Mouse (Mus musculus): ENCODE measurements around the gene Sirt6. TPM values are rescaled to one million over a fixed set of nuclear protein-coding genes. Genes with fewer than 3 reads are reported as not detected.

Sirt6 gene
- total and polyA plus RNA-seq, 2 experiments from 2014 or later = 16.2 to 24.7 TPM

- Histone ChIP-seq H3K4me3 (ENCODE audit: low read depth, low read length) (peak overlapping the region; percentile 52), H3K4me1 (ENCODE audit: control insufficient read depth, insufficient read depth) (no peaks in the 10 kb centered on the region), H3K9ac (replicated peaks; ENCODE audit: low read depth, low read length) (peak overlapping the region; percentile 42), H3K4me2 (ENCODE audit: low read depth, low read length) (peak overlapping the region; percentile 73), H3K36me3 (replicated peaks; ENCODE audit: control insufficient read depth, insufficient read depth, low read length) (no peaks in the 10 kb centered on the region), H3K27ac (ENCODE audit: low read depth) (peak overlapping the region; percentile 41), H3K9me3 (replicated peaks; ENCODE audit: control insufficient read depth, low read length) (no peaks in the 10 kb centered on the region), H3K27me3 (ENCODE audit: control insufficient read depth, insufficient read depth, low read length) (no peaks in the 10 kb centered on the region)
- DNase-seq (ENCODE audit: low spot score) (peak; percentile 74), ATAC-seq (ENCODE audit: insufficient read depth, low read depth) (peak; percentile 85)
- TF ChIP-seq EP300 (IDR thresholded peaks at IDR 0.05; ENCODE audit: low read depth) = no peak
- TF ChIP-seq CTCF (IDR thresholded peaks at IDR 0.05; ENCODE audit: low read depth) = no peak
- WGBS = 4% methylated on average over 37 of the region's 37 CpGs
Measured at GRCm38 (mm10) chr10:81633253-81634099, 5.9 kb upstream of the Sirt6 start.

GRCm38 (mm10) chr10:81628390-81628789, 793 bp upstream of the Sirt6 start, which contains the start of gene Ankrd24:
Gene Ankrd24, plus strand, starts transcription at chr10:81628540.
- DNase-seq (ENCODE audit: low spot score) = no peak
- ATAC-seq (ENCODE audit: insufficient read depth, low read depth) = no peak
- Histone ChIP-seq H3K4me2 (ENCODE audit: low read depth, low read length) (peak within 1 kb of the TSS; percentile 81), H3K4me1 (ENCODE audit: control insufficient read depth, insufficient read depth) (peaks cover 11% of the 10 kb centered on the region; the same call in 1 of the 2 replicates), H3K27ac (ENCODE audit: low read depth) (peak within 1 kb of the TSS; percentile 88), H3K36me3 (replicated peaks; ENCODE audit: control insufficient read depth, insufficient read depth, low read length) (no peaks in the 10 kb centered on the region), H3K9ac (replicated peaks; ENCODE audit: low read depth, low read length) (peak within 1 kb of the TSS; percentile 82), H3K4me3 (ENCODE audit: low read depth, low read length) (peak within 1 kb of the TSS; percentile 70), H3K9me3 (replicated peaks; ENCODE audit: control insufficient read depth, low read length) (no peaks in the 10 kb centered on the region), H3K27me3 (ENCODE audit: control insufficient read depth, insufficient read depth, low read length) (no peaks in the 10 kb centered on the region)
- WGBS = 81% methylated on average over 16 of the region's 16 CpGs
- no peak for TF ChIP-seq CTCF (IDR thresholded peaks at IDR 0.05; ENCODE audit: low read depth)
- no peak for TF ChIP-seq EP300 (IDR thresholded peaks at IDR 0.05; ENCODE audit: low read depth)

GRCm38 (mm10) chr10:81627836-81628220, 231 bp upstream of the Sirt6 start:
- Histone ChIP-seq H3K9me3 (replicated peaks; ENCODE audit: control insufficient read depth, low read length) (no peaks in the 10 kb centered on the region), H3K4me3 (ENCODE audit: low read depth, low read length) (peak overlapping the region; percentile 70), H3K4me2 (ENCODE audit: low read depth, low read length) (peak overlapping the region; percentile 81), H3K9ac (replicated peaks; ENCODE audit: low read depth, low read length) (peak overlapping the region; percentile 82), H3K27ac (ENCODE audit: low read depth) (peak overlapping the region; percentile 88), H3K27me3 (ENCODE audit: control insufficient read depth, insufficient read depth, low read length) (no peaks in the 10 kb centered on the region), H3K36me3 (replicated peaks; ENCODE audit: control insufficient read depth, insufficient read depth, low read length) (no peaks in the 10 kb centered on the region), H3K4me1 (ENCODE audit: control insufficient read depth, insufficient read depth) (peaks cover 11% of the 10 kb centered on the region; the same call in 1 of the 2 replicates)
- WGBS = 37% methylated on average over 7 of the region's 7 CpGs
- ATAC-seq (ENCODE audit: insufficient read depth, low read depth) (peak; percentile 10), DNase-seq (ENCODE audit: low spot score) (no peak)
- no peak for TF ChIP-seq EP300 (IDR thresholded peaks at IDR 0.05; ENCODE audit: low read depth)

GRCm38 (mm10) chr10:81626101-81626993, 1.2 kb downstream of the Sirt6 start:
- no peaks in the 10 kb centered on the region for H3K27me3 ChIP-seq (ENCODE audit: control insufficient read depth, insufficient read depth, low read length)
- H3K9me3 ChIP-seq (replicated peaks; ENCODE audit: control insufficient read depth, low read length) = no peaks in the 10 kb centered on the region
- H3K4me1 ChIP-seq (ENCODE audit: control insufficient read depth, insufficient read depth) = peaks cover 11% of the 10 kb centered on the region; the same call in 1 of the 2 replicates
- H3K27ac ChIP-seq (ENCODE audit: low read depth) = peak overlapping the region; percentile 88
- peak overlapping the region; percentile 70 for H3K4me3 ChIP-seq (ENCODE audit: low read depth, low read length)
- no peak for DNase-seq (ENCODE audit: low spot score)
- peak overlapping the region; percentile 82 for H3K9ac ChIP-seq (replicated peaks; ENCODE audit: low read depth, low read length)
- H3K36me3 ChIP-seq (replicated peaks; ENCODE audit: control insufficient read depth, insufficient read depth, low read length) = peaks cover 11% of the 10 kb centered on the region; the same call in 1 of the 2 replicates
- TF ChIP-seq CTCF (IDR thresholded peaks at IDR 0.05; ENCODE audit: low read depth) = no peak
- no peak for TF ChIP-seq EP300 (IDR thresholded peaks at IDR 0.05; ENCODE audit: low read depth)
- peak overlapping the region; percentile 81 for H3K4me2 ChIP-seq (ENCODE audit: low read depth, low read length)
- 82% methylated on average over 22 of the region's 22 CpGs for WGBS
- no peak for ATAC-seq (ENCODE audit: insufficient read depth, low read depth)

- Histone ChIP-seq H3K4me1 (ENCODE audit: control insufficient read depth, insufficient read depth) (peaks cover 11% of the 10 kb centered on the region; the same call in 1 of the 2 replicates), H3K4me2 (ENCODE audit: low read depth, low read length) (no peak overlapping the region), H3K27ac (ENCODE audit: low read depth) (no peak overlapping the region), H3K9ac (replicated peaks; ENCODE audit: low read depth, low read length) (no peak overlapping the region), H3K27me3 (ENCODE audit: control insufficient read depth, insufficient read depth, low read length) (no peaks in the 10 kb centered on the region), H3K9me3 (replicated peaks; ENCODE audit: control insufficient read depth, low read length) (no peaks in the 10 kb centered on the region), H3K36me3 (replicated peaks; ENCODE audit: control insufficient read depth, insufficient read depth, low read length) (peaks cover 11% of the 10 kb centered on the region; the same call in 1 of the 2 replicates), H3K4me3 (ENCODE audit: low read depth, low read length) (no peak overlapping the region)
- TF ChIP-seq EP300 (IDR thresholded peaks at IDR 0.05; ENCODE audit: low read depth) = no peak
- TF ChIP-seq CTCF (IDR thresholded peaks at IDR 0.05; ENCODE audit: low read depth) = no peak
- WGBS = 57% methylated on average over 8 of the region's 8 CpGs
- ATAC-seq (ENCODE audit: insufficient read depth, low read depth) (no peak), DNase-seq (ENCODE audit: low spot score) (no peak)
Measured at GRCm38 (mm10) chr10:81623441-81623840, 4.2 kb downstream of the Sirt6 start.

Data from heart, postnatal 0 days (tissue).